Mouse (Mus musculus): ENCODE data around the gene Aagab. TPM values are rescaled to one million over a fixed set of nuclear protein-coding genes. Genes with fewer than 3 reads are reported as not detected.
A peak's percentile ranks its signal among the peaks of the same experiment; 100 is the strongest.

Aagab gene
- polyA plus RNA-seq, 1 experiment from 2014 or later: 14.2 TPM

DNA sequence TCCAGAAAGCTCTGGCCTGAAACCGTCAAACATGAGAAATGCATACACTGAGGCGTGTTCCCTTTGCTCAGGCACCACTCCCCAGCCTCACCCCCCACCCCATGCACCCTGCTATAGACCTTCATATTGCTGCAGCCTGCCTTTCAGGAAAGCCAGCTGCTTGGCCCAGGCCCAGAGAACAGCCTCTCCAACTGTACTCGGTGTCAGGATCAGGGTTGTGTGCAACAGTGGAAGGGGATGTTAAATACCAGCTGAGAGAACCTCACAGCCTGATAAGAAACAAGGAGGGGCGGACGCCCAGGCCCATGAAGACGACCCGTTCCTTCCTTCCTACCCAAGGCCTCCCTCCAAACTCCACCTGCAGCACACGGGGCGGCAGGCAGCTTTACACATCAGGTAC is 79.8 kb downstream of the Aagab start:
- H3K9me3 ChIP-seq (ENCODE audit: low read length): no peaks in the 10 kb centered on the region
- H3K4me1 ChIP-seq (ENCODE audit: insufficient read depth): peaks cover 16% of the 10 kb centered on the region
- ATAC-seq (no peak), DNase-seq (no peak)
- no peaks in the 10 kb centered on the region for H3K36me3 ChIP-seq (replicated peaks; ENCODE audit: insufficient read depth, low read length)
- H3K4me2 ChIP-seq (ENCODE audit: low read depth, low read length): no peak overlapping the region
- H3K27me3 ChIP-seq (ENCODE audit: insufficient read depth, low read length): no peaks in the 10 kb centered on the region
- H3K9ac ChIP-seq (replicated peaks): no peak overlapping the region
- H3K4me3 ChIP-seq (ENCODE audit: low read depth, low read length): no peak overlapping the region
- TF ChIP-seq CTCF (IDR thresholded peaks at IDR 0.05; ENCODE audit: low read depth) (no peak), EP300 (IDR thresholded peaks at IDR 0.05; ENCODE audit: low read depth) (no peak)
- no peak overlapping the region for H3K27ac ChIP-seq (ENCODE audit: low read depth)
- 49% methylated on average over 9 of the region's 9 CpGs for WGBS (ENCODE audit: insufficient replicate concordance)

- Histone ChIP-seq H3K4me2 (ENCODE audit: low read depth, low read length) (no peak overlapping the region), H3K4me1 (ENCODE audit: insufficient read depth) (peaks cover 12% of the 10 kb centered on the region), H3K36me3 (replicated peaks; ENCODE audit: insufficient read depth, low read length) (no peaks in the 10 kb centered on the region), H3K27ac (ENCODE audit: low read depth) (no peak overlapping the region), H3K4me3 (ENCODE audit: low read depth, low read length) (no peak overlapping the region), H3K9me3 (ENCODE audit: low read length) (no peaks in the 10 kb centered on the region), H3K9ac (replicated peaks) (no peak overlapping the region), H3K27me3 (ENCODE audit: insufficient read depth, low read length) (no peaks in the 10 kb centered on the region)
- no peak for TF ChIP-seq CTCF (IDR thresholded peaks at IDR 0.05; ENCODE audit: low read depth)
- no peak for TF ChIP-seq EP300 (IDR thresholded peaks at IDR 0.05; ENCODE audit: low read depth)
- DNase-seq: no peak
- ATAC-seq: no peak
- 85% methylated on average over 2 of the region's 2 CpGs for WGBS (ENCODE audit: insufficient replicate concordance)
These were observed 80.5 kb downstream of the Aagab start for GRCm38 (mm10) chr9:63682943-63683342.

- no peak overlapping the region for H3K4me3 ChIP-seq (ENCODE audit: low read depth, low read length)
- H3K9ac ChIP-seq (replicated peaks): no peak overlapping the region
- DNase-seq (no peak), ATAC-seq (no peak)
- WGBS (ENCODE audit: insufficient replicate concordance): 62% methylated on average over 6 of the region's 6 CpGs
- no peak overlapping the region for H3K4me2 ChIP-seq (ENCODE audit: low read depth, low read length)
- H3K9me3 ChIP-seq (ENCODE audit: low read length): no peaks in the 10 kb centered on the region
- H3K27ac ChIP-seq (ENCODE audit: low read depth): 0 out of 2 replicates have a peak overlapping the region, but pooled peaks have one; percentile 3
- H3K27me3 ChIP-seq (ENCODE audit: insufficient read depth, low read length): no peaks in the 10 kb centered on the region
- TF ChIP-seq CTCF (IDR thresholded peaks at IDR 0.05; ENCODE audit: low read depth) (no peak), EP300 (IDR thresholded peaks at IDR 0.05; ENCODE audit: low read depth) (no peak)
- H3K4me1 ChIP-seq (ENCODE audit: insufficient read depth): peaks cover 8% of the 10 kb centered on the region
- no peaks in the 10 kb centered on the region for H3K36me3 ChIP-seq (replicated peaks; ENCODE audit: insufficient read depth, low read length)
These were observed 81.8 kb downstream of the Aagab start for GRCm38 (mm10) chr9:63684277-63684676.

DNA sequence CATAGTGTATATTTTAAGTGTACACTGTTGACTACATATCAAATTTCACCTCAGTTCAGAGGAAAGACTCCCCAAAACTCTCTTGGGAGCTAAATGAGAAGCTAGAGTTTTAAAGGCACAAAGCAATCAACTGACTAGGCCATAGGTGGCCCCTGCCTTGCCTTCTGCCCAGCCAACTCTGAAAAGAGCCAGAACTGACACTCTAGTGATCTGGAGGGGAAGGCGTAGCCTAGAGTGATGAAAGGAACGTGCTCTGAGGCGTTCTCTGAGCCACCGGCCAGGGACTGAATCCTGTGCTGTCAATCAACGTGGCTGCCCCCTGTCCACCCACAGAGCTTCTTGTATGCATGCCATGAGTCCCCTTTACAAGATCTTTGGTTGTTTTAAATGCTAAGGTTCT is 82.9 kb downstream of the Aagab start:
- Histone ChIP-seq H3K4me3 (ENCODE audit: low read depth, low read length) (no peak overlapping the region), H3K4me1 (ENCODE audit: insufficient read depth) (peaks cover 8% of the 10 kb centered on the region), H3K4me2 (ENCODE audit: low read depth, low read length) (no peak overlapping the region), H3K36me3 (replicated peaks; ENCODE audit: insufficient read depth, low read length) (no peaks in the 10 kb centered on the region), H3K27me3 (ENCODE audit: insufficient read depth, low read length) (no peaks in the 10 kb centered on the region), H3K27ac (ENCODE audit: low read depth) (no peak overlapping the region), H3K9me3 (ENCODE audit: low read length) (no peaks in the 10 kb centered on the region), H3K9ac (replicated peaks) (no peak overlapping the region)
- TF ChIP-seq CTCF (IDR thresholded peaks at IDR 0.05; ENCODE audit: low read depth) (no peak), EP300 (IDR thresholded peaks at IDR 0.05; ENCODE audit: low read depth) (no peak)
- DNase-seq (no peak), ATAC-seq (no peak)
- 85% methylated on average over 5 of the region's 5 CpGs for WGBS (ENCODE audit: insufficient replicate concordance)

DNA sequence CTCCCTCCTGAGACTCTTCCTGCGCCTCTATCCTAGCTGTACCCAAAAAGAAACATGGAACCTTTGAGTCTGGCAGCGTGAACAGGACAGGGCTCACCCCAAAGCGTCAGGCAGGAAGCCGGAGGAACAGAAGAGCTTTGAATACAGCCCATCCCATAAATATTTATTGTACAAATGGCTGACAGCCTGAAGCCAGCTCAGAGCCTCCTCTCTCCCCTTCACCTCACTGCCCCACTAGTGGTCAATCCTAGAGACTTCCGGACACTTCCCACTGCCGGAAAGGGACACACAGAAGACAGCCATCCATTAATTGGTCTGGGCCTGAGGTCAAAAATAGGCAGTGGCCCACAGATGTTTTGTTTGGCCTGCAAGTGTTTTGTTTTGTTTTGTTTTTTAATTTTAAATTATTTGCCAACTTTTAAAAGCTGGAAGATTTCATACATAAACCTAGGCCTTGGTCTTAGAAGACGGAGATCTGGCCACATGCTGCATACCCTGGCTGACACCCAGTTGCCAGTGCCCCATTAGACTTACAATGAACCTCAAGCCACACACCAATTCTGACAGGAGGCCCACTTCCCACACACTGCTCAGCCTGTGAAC is 85.1 kb downstream of the Aagab start:
- no peak for DNase-seq
- 81% methylated on average over 7 of the region's 7 CpGs for WGBS (ENCODE audit: insufficient replicate concordance)
- no peak for TF ChIP-seq EP300 (IDR thresholded peaks at IDR 0.05; ENCODE audit: low read depth)
- no peak for TF ChIP-seq CTCF (IDR thresholded peaks at IDR 0.05; ENCODE audit: low read depth)
- Histone ChIP-seq H3K9me3 (ENCODE audit: low read length) (no peaks in the 10 kb centered on the region), H3K4me1 (ENCODE audit: insufficient read depth) (peaks cover 5% of the 10 kb centered on the region), H3K4me3 (ENCODE audit: low read depth, low read length) (no peak overlapping the region), H3K27me3 (ENCODE audit: insufficient read depth, low read length) (no peaks in the 10 kb centered on the region), H3K36me3 (replicated peaks; ENCODE audit: insufficient read depth, low read length) (0 out of 2 replicates have a peak, but pooled peaks cover 2% of the 10 kb centered on the region), H3K4me2 (ENCODE audit: low read depth, low read length) (no peak overlapping the region), H3K27ac (ENCODE audit: low read depth) (peak overlapping the region; percentile 45; the same call in 1 of the 2 replicates), H3K9ac (replicated peaks) (no peak overlapping the region)
- ATAC-seq: no peak

- Histone ChIP-seq H3K27ac (ENCODE audit: low read depth) (peak overlapping the region; percentile 55), H3K9ac (replicated peaks) (no peak overlapping the region), H3K4me2 (ENCODE audit: low read depth, low read length) (no peak overlapping the region), H3K4me3 (ENCODE audit: low read depth, low read length) (no peak overlapping the region), H3K27me3 (ENCODE audit: insufficient read depth, low read length) (no peaks in the 10 kb centered on the region), H3K4me1 (ENCODE audit: insufficient read depth) (peaks cover 5% of the 10 kb centered on the region), H3K36me3 (replicated peaks; ENCODE audit: insufficient read depth, low read length) (0 out of 2 replicates have a peak, but pooled peaks cover 2% of the 10 kb centered on the region), H3K9me3 (ENCODE audit: low read length) (no peaks in the 10 kb centered on the region)
- 0 out of 2 replicates have a peak, but pooled peaks have one; percentile 29 for ATAC-seq
- WGBS (ENCODE audit: insufficient replicate concordance): 52% methylated on average over 1 of the region's 1 CpGs
- TF ChIP-seq EP300 (IDR thresholded peaks at IDR 0.05; ENCODE audit: low read depth) (no peak), CTCF (IDR thresholded peaks at IDR 0.05; ENCODE audit: low read depth) (0 out of 2 replicates have a peak, but pooled peaks have one; percentile 2)
- DNase-seq: no peak
These were observed 88.1 kb downstream of the Aagab start for GRCm38 (mm10) chr9:63690511-63690910.

Measured in liver, postnatal 0 days (tissue).